Mouse (Mus musculus) myocyte (in vitro differentiated cells): ENCODE data around the gene Dnmt3l. TPM values are rescaled to one million over a fixed set of nuclear protein-coding genes. Genes with fewer than 3 reads are reported as not detected.
"Not testable (repeated sequence)": the region's sequence is repeated elsewhere in the genome, so short reads cannot be mapped to it uniquely, and the experiment has no call there.

Source experiments
- H3K27me3 ChIP-seq: one replicate; pipeline ENCODE4 v1.6.1; 2011; ENCODE audit not compliant: control insufficient read depth, insufficient read depth, insufficient read length
- H3K36me3 ChIP-seq: one replicate; pipeline ENCODE4 v1.6.1; 2011; ENCODE audit not compliant: control insufficient read depth, insufficient read depth
- H3K4me2 ChIP-seq: one replicate; pipeline ENCODE4 v1.6.1; 2011; ENCODE audit warnings: low read depth, control low read depth
- H3K4me3 ChIP-seq: one replicate; pipeline ENCODE4 v1.5.1; 2011; ENCODE audit warnings: mild to moderate bottlenecking, control low read depth, moderate library complexity
- H3K79me2 ChIP-seq: one replicate; pipeline ENCODE4 v1.6.1; 2011; ENCODE audit not compliant: control insufficient read depth, insufficient read depth
- H3ac ChIP-seq: one replicate; pipeline ENCODE4 v1.6.1; 2011; ENCODE audit not compliant: control insufficient read depth, insufficient read length
- CEBPB ChIP-seq: IDR thresholded peaks from 2 replicates; pipeline ENCODE4 v1.6.1; 2011; ENCODE audit warnings: mild to moderate bottlenecking, moderate library complexity; ENCODE audit not compliant: poor library complexity, insufficient read depth, severe bottlenecking
- E2F4 ChIP-seq: IDR thresholded peaks from one replicate; pipeline ENCODE4 v1.6.1; 2011; ENCODE audit warnings: mild to moderate bottlenecking, control low read depth, moderate library complexity; ENCODE audit not compliant: insufficient read depth
- MAX ChIP-seq: IDR thresholded peaks from one replicate; pipeline ENCODE4 v1.6.1; 2011; ENCODE audit warnings: low read depth, mild to moderate bottlenecking, control low read depth
- MYOD1 ChIP-seq, 3 experiments: IDR thresholded peaks; one replicate each; pipeline ENCODE4 v1.6.1; 2011; ENCODE audit warnings: control low read depth in 2 of 3, low read depth in 2 of 3, mild to moderate bottlenecking in 2 of 3, moderate library complexity in 1 of 3; ENCODE audit not compliant: insufficient read length in 2 of 3, control insufficient read depth in 1 of 3
- MYOG ChIP-seq, 3 experiments: IDR thresholded peaks; one replicate each; pipeline ENCODE4 v1.6.1; 2011; ENCODE audit warnings: control low read depth in 2 of 3, low read depth in 2 of 3, mild to moderate bottlenecking in 2 of 3; ENCODE audit not compliant: insufficient read length in 2 of 3, control insufficient read depth in 1 of 3, insufficient read depth in 1 of 3
- POLR2A ChIP-seq: IDR thresholded peaks from one replicate; pipeline ENCODE4 v1.6.1; 2011; ENCODE audit warnings: low read depth, mild to moderate bottlenecking, control low read depth, moderate library complexity; ENCODE audit not compliant: insufficient read length
- POLR2AphosphoS2 ChIP-seq: IDR thresholded peaks from one replicate; pipeline ENCODE4 v1.6.1; 2011; ENCODE audit warnings: low read depth, control low read depth; ENCODE audit not compliant: insufficient read length
- REST ChIP-seq: IDR thresholded peaks from one replicate; pipeline ENCODE4 v1.6.1; 2011; ENCODE audit warnings: mild to moderate bottlenecking, control low read depth, moderate library complexity; ENCODE audit not compliant: insufficient read depth, insufficient read length
- SRF ChIP-seq: IDR thresholded peaks from one replicate; pipeline ENCODE4 v1.6.1; 2011; ENCODE audit warnings: low read depth; ENCODE audit not compliant: control insufficient read depth, insufficient read length
- TCF12 ChIP-seq: IDR thresholded peaks from one replicate; pipeline ENCODE4 v1.6.1; 2011; ENCODE audit warnings: mild to moderate bottlenecking, control low read depth; ENCODE audit not compliant: poor library complexity, insufficient read depth, severe bottlenecking
- TCF3 ChIP-seq: IDR thresholded peaks from one replicate; pipeline ENCODE4 v1.6.1; 2011; ENCODE audit warnings: low read depth, control low read depth; ENCODE audit not compliant: insufficient read length
- USF1 ChIP-seq: IDR thresholded peaks from one replicate; pipeline ENCODE4 v1.6.1; 2011; ENCODE audit warnings: low read depth, mild to moderate bottlenecking, control low read depth, moderate library complexity
- polyA plus RNA-seq: library from polyadenylated mRNA; unstranded; fragments of >200 nt; fragmentation: generic; extraction: Trizol; gene quantifications from one replicate; pipeline ENCODE4 v1.2.1, GENCODE M21; 2012; ENCODE audit warnings: missing spikeins

Dnmt3l gene
- polyA plus RNA-seq, 1 experiment, result 1.1 TPM

DNA sequence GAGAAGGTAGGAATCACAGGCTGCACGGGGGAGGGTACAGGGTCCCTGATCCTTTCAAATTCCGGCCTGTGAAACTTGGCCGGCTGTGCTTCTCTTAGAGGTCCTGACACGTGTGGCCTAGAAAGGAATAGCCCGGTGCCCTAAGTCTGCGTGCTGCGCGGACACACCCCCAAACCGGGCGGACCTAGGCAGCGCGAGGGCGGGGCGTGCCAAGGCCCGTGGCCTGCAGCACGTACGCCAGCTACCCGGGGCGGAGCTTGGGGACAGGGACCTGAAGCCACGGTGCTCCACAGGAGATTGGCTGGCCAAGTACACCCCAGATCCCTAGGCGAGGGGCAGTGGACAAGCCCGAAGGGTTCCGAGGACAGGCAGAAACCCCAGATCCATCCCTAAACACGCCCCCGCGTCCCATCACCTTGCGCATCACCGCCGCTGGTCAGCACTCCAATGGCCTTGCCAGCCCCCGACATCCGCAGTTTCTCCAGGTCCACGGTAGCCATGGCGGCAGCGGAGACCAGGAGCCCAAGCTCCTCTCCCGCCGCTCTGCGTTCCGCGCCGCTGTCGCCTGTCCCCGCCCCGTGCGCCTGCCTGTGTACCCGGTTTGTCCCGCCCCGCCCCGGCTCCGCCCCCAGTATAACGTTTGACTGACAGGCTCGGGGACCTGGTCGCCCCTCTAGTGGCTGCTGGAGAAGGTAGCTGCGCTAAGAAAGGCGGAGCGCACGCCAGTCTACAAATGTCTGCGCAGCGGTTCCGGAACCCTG, 32.4 kb upstream of the Dnmt3l start:
- no peaks in the 10 kb centered on the region for H3K27me3 ChIP-seq
- peak overlapping the region; percentile 53 for H3ac ChIP-seq
- H3K36me3 ChIP-seq, result no peaks in the 10 kb centered on the region
- peak overlapping the region; percentile 92 for H3K4me3 ChIP-seq
- no peak for TF ChIP-seq MYOG (IDR thresholded peaks at IDR 0.05; ENCODE audit: control insufficient read depth in 1 of 3, insufficient read depth in 1 of 3, insufficient read length in 2 of 3, low read depth in 2 of 3)
- no peak for TF ChIP-seq TCF12
- peak; percentile 64 for TF ChIP-seq SRF
- peak; percentile 92 for TF ChIP-seq POLR2AphosphoS2
- TF ChIP-seq USF1, result no peak
- peak; percentile 66 for TF ChIP-seq MAX
- TF ChIP-seq CEBPB, result no peak
- TF ChIP-seq POLR2A, result peak; percentile 85
- TF ChIP-seq E2F4, result no peak
- TF ChIP-seq REST, result no peak
- TF ChIP-seq TCF3, result no peak
- no peak for TF ChIP-seq MYOD1 (IDR thresholded peaks at IDR 0.05; ENCODE audit: control insufficient read depth in 1 of 3, insufficient read length in 2 of 3, low read depth in 2 of 3)
- H3K79me2 ChIP-seq, result peaks cover 34% of the 10 kb centered on the region
- H3K4me2 ChIP-seq, result peak overlapping the region; percentile 86

DNA sequence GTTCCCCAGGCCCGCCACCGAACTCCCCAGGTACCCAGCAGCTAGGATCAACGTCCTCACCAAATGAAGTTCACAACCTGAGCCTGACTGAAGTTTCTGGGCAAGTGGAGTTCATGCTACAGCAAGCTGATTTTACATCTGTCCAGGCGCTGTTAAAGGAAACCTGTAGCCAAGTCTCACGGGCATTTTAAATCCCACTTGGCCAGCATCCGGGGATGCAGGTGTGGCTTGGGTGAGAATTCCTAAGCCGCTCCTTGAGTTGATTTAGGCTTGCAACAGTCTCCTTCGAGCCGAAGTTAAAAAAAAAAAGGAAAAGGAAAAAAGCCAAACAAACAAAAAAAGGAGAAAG, 31.8 kb upstream of the Dnmt3l start, which contains the start of gene Pfkl:
TSS of gene Pfkl (minus strand) at position 139 of the 349 bp plus-strand sequence.
- TF ChIP-seq TCF12 (no peak), REST (no peak), POLR2A (no peak)
- Histone ChIP-seq H3K36me3 (no peaks in the 10 kb centered on the region), H3ac (peak within 1 kb of the TSS; percentile 53), H3K4me2 (peak within 1 kb of the TSS; percentile 86), H3K79me2 (peaks cover 33% of the 10 kb centered on the region), H3K4me3 (peak within 1 kb of the TSS; percentile 92), H3K27me3 (no peaks in the 10 kb centered on the region)

DNA sequence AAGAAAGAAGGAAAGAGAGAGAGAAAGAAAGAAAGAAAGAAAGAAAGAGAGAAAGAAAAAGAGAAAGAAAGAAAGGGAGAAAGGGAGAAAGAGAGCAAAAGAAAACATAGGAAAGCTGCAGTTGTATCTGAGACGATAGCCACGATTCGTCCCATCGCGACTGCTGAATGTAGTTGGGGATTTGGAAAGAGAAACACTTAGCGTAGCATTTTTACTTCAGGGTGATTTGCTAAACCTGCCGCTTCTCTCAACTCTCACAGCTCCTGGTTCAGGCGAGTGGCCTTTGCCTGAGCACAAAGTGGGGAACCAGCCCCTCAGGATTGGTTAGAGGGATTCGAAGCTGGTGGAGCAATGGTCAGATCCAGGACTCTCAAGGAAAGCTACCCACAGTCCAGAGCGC, 31.4 kb upstream of the Dnmt3l start:
- no peaks in the 10 kb centered on the region for H3K36me3 ChIP-seq
- peak overlapping the region; percentile 92 for H3K4me3 ChIP-seq
- H3K4me2 ChIP-seq, result peak overlapping the region; percentile 86
- no peaks in the 10 kb centered on the region for H3K27me3 ChIP-seq
- H3K79me2 ChIP-seq, result peaks cover 29% of the 10 kb centered on the region
- TF ChIP-seq E2F4 (no peak), USF1 (no peak), TCF12 (no peak), MYOD1 (IDR thresholded peaks at IDR 0.05; ENCODE audit: control insufficient read depth in 1 of 3, insufficient read length in 2 of 3, low read depth in 2 of 3) (no peak), MYOG (IDR thresholded peaks at IDR 0.05; ENCODE audit: control insufficient read depth in 1 of 3, insufficient read depth in 1 of 3, insufficient read length in 2 of 3, low read depth in 2 of 3) (no peak), POLR2AphosphoS2 (no peak), SRF (no peak), MAX (no peak), POLR2A (no peak)
- H3ac ChIP-seq, result no peak overlapping the region

DNA sequence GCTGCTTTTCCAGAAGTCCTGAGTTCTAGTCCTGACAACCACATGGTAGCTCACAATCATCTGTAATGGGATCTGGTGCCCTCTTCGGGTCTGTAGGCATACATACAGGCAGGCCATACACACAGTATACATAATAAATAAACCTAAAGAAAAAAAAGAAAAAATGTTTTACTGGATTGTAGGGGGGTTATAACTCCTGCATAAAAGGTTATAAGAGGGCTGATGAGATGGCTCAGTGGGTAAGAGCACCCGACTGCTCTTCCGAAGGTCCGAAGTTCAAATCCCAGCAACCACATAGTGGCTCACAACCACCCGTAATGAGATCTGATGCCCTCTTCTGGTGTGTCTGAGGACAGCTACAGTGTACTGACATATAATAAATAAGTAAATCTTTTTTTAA, 30.6 kb upstream of the Dnmt3l start:
- H3K27me3 ChIP-seq, H3K4me2 ChIP-seq, H3K36me3 ChIP-seq, H3ac ChIP-seq: not testable (repeated sequence)
- Histone ChIP-seq H3K4me3 (peak overlapping the region; percentile 92), H3K79me2 (peaks cover 28% of the 10 kb centered on the region)

DNA sequence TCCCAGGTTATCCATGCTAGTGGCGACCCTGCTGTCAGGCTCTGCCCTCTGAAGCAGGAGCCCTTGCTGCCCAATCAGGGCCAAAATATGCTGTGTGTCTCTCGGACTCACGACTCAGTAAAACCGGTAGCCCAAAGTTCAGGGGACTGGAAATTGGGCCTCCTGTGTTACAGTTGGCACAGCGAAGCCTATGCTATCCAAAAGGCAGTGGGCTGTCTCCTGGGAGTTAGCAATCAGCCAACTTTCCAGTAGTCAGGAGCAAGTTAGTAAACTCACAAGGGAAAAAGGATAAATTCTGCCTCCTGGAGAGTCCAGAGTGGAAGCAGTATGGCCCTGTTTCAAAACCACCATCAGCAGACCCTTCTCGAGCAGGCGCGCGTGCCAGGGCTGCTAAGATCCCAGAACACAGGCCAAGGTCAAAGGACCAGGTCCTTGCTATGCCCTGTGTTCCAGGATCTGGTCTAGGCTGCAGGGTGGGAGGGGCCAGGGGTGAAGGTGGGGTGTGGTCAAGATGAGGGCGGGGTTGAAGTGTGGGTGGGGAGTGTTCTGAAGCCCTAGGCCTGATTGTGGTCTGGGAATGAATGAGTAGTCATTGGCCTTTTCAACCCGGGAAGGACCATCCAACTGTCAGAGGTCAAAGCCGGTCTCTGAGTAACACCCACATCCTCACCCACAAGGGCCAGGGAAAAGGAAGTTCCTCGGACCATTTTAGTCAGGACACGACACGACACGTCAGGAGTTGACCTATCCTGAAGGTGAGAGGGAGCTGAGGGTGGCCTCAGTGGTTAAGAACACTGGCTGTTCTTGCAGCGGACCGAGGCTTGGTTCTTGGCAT, 28.9 kb upstream of the Dnmt3l start:
- peaks cover 13% of the 10 kb centered on the region for H3K27me3 ChIP-seq
- TF ChIP-seq CEBPB (no peak), REST (no peak)

More for the DNA sequence above, 28.9 kb upstream of the Dnmt3l start:
- H3K79me2 ChIP-seq, result peaks cover 13% of the 10 kb centered on the region
- H3K4me2 ChIP-seq, result no peak overlapping the region
- H3ac ChIP-seq, result no peak overlapping the region
- H3K36me3 ChIP-seq, result no peaks in the 10 kb centered on the region
- H3K4me3 ChIP-seq, result no peak overlapping the region
